Mouse (Mus musculus): ENCODE data around the gene Tmigd3. TPM values are rescaled to one million over a fixed set of nuclear protein-coding genes. Genes with fewer than 3 reads are reported as not detected.

The Tmigd3 gene
- polyA plus RNA-seq, 1 experiment from 2014 or later = 0.17 TPM

- H3K27me3 ChIP-seq (ENCODE audit: control insufficient read depth, insufficient read depth, low read length) = no peaks in the 10 kb centered on the region
- H3K4me1 ChIP-seq (replicated peaks; ENCODE audit: control insufficient read depth, insufficient read depth) = no peaks in the 10 kb centered on the region
- no peaks in the 10 kb centered on the region for H3K9me3 ChIP-seq (ENCODE audit: control insufficient read depth, low read length)
- peak; percentile 12 for DNase-seq (ENCODE audit: low spot score)
- H3K36me3 ChIP-seq (ENCODE audit: control insufficient read depth, insufficient read depth, low read length) = no peaks in the 10 kb centered on the region
- ATAC-seq (ENCODE audit: low FRiP score, low TSS enrichment) = no peak
- H3K4me3 ChIP-seq (ENCODE audit: low read depth, low read length) = no peak overlapping the region
- no peak overlapping the region for H3K27ac ChIP-seq (replicated peaks)
- TF ChIP-seq EP300 (optimal IDR thresholded peaks at IDR 0.05) (no peak), CTCF (IDR thresholded peaks at IDR 0.05; ENCODE audit: low read depth) (no peak)
- no peak overlapping the region for H3K9ac ChIP-seq (ENCODE audit: low read length)
- H3K4me2 ChIP-seq (replicated peaks; ENCODE audit: low read depth) = no peak overlapping the region
- 38% methylated on average over 9 of the region's 9 CpGs for whole genome bisulfite sequencing
Observed at GRCm38 (mm10) chr3:105907956-105908655, 37.4 kb downstream of the Tmigd3 start.

DNA sequence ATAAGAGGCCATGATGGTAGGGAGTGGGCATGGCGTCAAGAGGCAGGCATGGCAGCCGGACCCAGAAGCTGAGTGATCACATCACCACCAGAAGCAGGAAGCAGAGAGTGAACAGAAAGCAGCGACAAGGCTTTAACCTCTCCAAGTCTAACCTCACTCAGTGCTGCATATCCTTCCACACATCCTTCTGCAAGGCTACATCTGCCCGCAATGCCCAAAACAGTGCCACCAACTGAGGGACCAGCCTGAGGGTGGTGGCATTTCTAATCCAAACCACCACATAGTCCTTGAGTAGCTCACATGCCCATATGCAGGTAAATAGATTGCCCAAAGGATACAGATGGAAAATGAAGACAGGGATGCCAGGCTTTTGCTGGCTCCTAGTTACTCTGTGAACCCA is 38.3 kb downstream of the Tmigd3 start:
- Histone ChIP-seq H3K36me3 (ENCODE audit: control insufficient read depth, insufficient read depth, low read length) (no peaks in the 10 kb centered on the region), H3K27me3 (ENCODE audit: control insufficient read depth, insufficient read depth, low read length) (no peaks in the 10 kb centered on the region), H3K4me3 (ENCODE audit: low read depth, low read length) (no peak overlapping the region), H3K4me2 (replicated peaks; ENCODE audit: low read depth) (no peak overlapping the region), H3K4me1 (replicated peaks; ENCODE audit: control insufficient read depth, insufficient read depth) (no peaks in the 10 kb centered on the region), H3K9me3 (ENCODE audit: control insufficient read depth, low read length) (no peaks in the 10 kb centered on the region), H3K27ac (replicated peaks) (no peak overlapping the region), H3K9ac (ENCODE audit: low read length) (no peak overlapping the region)
- WGBS = 89% methylated on average over 4 of the region's 4 CpGs
- DNase-seq (ENCODE audit: low spot score) (no peak), ATAC-seq (ENCODE audit: low FRiP score, low TSS enrichment) (no peak)
- no peak for TF ChIP-seq CTCF (IDR thresholded peaks at IDR 0.05; ENCODE audit: low read depth)
- no peak for TF ChIP-seq EP300 (optimal IDR thresholded peaks at IDR 0.05)

- H3K4me3 ChIP-seq (ENCODE audit: low read depth, low read length) = no peak overlapping the region
- 81% methylated on average over 11 of the region's 11 CpGs for WGBS
- TF ChIP-seq EP300 (optimal IDR thresholded peaks at IDR 0.05) = no peak
- no peak for TF ChIP-seq CTCF (IDR thresholded peaks at IDR 0.05; ENCODE audit: low read depth)
- H3K27ac ChIP-seq (replicated peaks) = no peak overlapping the region
- no peaks in the 10 kb centered on the region for H3K27me3 ChIP-seq (ENCODE audit: control insufficient read depth, insufficient read depth, low read length)
- no peak for ATAC-seq (ENCODE audit: low FRiP score, low TSS enrichment)
- H3K4me2 ChIP-seq (replicated peaks; ENCODE audit: low read depth) = no peak overlapping the region
- no peaks in the 10 kb centered on the region for H3K36me3 ChIP-seq (ENCODE audit: control insufficient read depth, insufficient read depth, low read length)
- H3K4me1 ChIP-seq (replicated peaks; ENCODE audit: control insufficient read depth, insufficient read depth) = no peaks in the 10 kb centered on the region
- no peak overlapping the region for H3K9ac ChIP-seq (ENCODE audit: low read length)
- H3K9me3 ChIP-seq (ENCODE audit: control insufficient read depth, low read length) = no peaks in the 10 kb centered on the region
- DNase-seq (ENCODE audit: low spot score) = no peak
Observed at GRCm38 (mm10) chr3:105910519-105911190, 40.0 kb downstream of the Tmigd3 start.

DNA sequence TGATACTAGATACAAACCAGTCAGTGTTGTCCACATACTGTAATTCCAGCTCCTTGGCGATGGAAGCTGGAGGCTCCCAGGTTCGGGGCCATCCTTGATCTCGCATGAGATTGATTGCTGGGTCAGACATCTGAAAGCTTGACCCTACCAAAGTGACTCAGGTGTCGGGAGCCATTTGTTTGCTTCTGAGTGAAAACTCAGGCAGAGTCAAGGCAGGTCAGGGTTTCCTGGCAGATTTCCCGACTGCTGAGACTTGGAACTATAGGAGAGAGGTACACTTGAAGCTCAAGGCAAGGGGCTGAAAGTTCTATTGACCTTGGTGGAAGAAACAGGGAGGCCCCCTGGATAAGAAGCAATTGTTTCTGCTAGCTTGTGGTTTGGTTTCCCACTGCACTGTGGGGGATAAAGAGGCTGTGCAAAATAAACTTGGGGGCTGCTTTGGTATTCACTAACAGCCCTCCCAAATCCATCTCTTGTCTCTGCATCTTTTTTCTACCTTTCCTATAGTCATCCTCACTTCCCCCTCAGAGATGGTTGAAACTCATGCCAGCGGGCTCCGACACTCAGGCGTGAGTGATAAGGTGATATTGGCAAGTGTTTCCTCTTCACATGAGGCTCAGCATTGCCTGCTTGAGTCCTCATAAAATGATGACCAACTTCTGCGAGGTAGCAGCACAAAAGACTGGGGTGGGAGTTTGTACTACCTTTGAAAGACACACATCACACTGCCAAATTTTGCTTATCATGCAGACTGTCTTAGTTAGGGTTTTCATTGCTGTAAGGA is 41.6 kb downstream of the Tmigd3 start:
- H3K4me1 ChIP-seq (replicated peaks; ENCODE audit: control insufficient read depth, insufficient read depth) = no peaks in the 10 kb centered on the region
- H3K9me3 ChIP-seq (ENCODE audit: control insufficient read depth, low read length) = no peaks in the 10 kb centered on the region
- WGBS = 56% methylated on average over 9 of the region's 9 CpGs
- H3K4me3 ChIP-seq (ENCODE audit: low read depth, low read length) = no peak overlapping the region
- no peak overlapping the region for H3K4me2 ChIP-seq (replicated peaks; ENCODE audit: low read depth)
- ATAC-seq (ENCODE audit: low FRiP score, low TSS enrichment) (no peak), DNase-seq (ENCODE audit: low spot score) (no peak)
- no peaks in the 10 kb centered on the region for H3K27me3 ChIP-seq (ENCODE audit: control insufficient read depth, insufficient read depth, low read length)
- TF ChIP-seq EP300 (optimal IDR thresholded peaks at IDR 0.05) (no peak), CTCF (IDR thresholded peaks at IDR 0.05; ENCODE audit: low read depth) (no peak)
- H3K9ac ChIP-seq (ENCODE audit: low read length) = no peak overlapping the region
- H3K27ac ChIP-seq (replicated peaks) = no peak overlapping the region
- H3K36me3 ChIP-seq (ENCODE audit: control insufficient read depth, insufficient read depth, low read length) = no peaks in the 10 kb centered on the region

DNA sequence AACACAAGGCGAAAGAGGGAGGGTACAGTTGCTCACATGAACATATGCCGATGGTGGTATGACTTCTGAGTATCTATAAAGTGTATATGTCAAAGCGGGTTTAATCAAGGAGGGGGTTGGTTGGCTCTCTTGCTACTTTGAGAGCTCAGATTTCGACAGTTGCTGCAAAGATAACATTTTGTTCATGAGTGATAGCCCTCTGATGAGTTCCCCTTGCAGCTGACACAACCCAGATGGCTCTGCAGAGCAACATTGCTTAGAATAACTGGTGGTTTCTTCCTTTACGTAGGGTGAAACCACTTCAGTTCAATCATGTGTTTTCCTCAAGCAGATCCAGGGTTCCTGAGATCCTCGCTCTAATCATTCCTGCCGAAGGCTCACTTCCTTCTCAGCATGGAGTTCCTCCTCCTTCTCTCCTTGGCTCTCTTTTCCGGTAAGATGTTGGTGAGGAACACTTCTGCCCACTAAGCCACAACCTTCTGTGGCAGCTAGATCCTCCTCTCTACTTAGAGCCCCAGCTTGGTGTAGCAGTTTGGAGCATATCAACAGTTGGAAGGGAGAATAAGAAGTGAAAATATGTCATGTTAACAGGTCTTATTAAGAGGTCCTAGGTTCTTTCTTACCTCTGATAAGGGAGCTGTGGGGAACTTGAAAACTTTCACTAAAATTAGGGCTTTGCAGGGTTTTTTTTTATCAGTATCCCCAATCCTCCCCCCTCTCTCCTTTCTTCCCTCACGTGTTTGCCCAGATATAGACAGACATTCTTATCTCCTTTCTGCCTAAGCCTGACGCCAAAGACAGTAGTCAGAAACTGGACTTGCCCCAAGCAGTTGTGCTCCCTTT is 43.4 kb downstream of the Tmigd3 start:
- Histone ChIP-seq H3K4me1 (replicated peaks; ENCODE audit: control insufficient read depth, insufficient read depth) (no peaks in the 10 kb centered on the region), H3K9ac (ENCODE audit: low read length) (no peak overlapping the region), H3K9me3 (ENCODE audit: control insufficient read depth, low read length) (no peaks in the 10 kb centered on the region), H3K36me3 (ENCODE audit: control insufficient read depth, insufficient read depth, low read length) (no peaks in the 10 kb centered on the region), H3K27me3 (ENCODE audit: control insufficient read depth, insufficient read depth, low read length) (no peaks in the 10 kb centered on the region), H3K27ac (replicated peaks) (no peak overlapping the region), H3K4me2 (replicated peaks; ENCODE audit: low read depth) (no peak overlapping the region), H3K4me3 (ENCODE audit: low read depth, low read length) (no peak overlapping the region)
- WGBS = 46% methylated on average over 10 of the region's 10 CpGs
- DNase-seq (ENCODE audit: low spot score) = no peak
- ATAC-seq (ENCODE audit: low FRiP score, low TSS enrichment) = no peak
- no peak for TF ChIP-seq CTCF (IDR thresholded peaks at IDR 0.05; ENCODE audit: low read depth)
- no peak for TF ChIP-seq EP300 (optimal IDR thresholded peaks at IDR 0.05)
